Mouse (Mus musculus): ENCODE results near the gene Tesmin. TPM values are rescaled to one million over a fixed set of nuclear protein-coding genes. Genes with fewer than 3 reads are reported as not detected.

The Tesmin gene
- polyA plus RNA-seq (2014; fragmentation: Nextera tagmentation; extraction: Ambion mirVana): 0.36 and 0.38 TPM in 2 replicates

- Histone ChIP-seq H3K9me3 (ENCODE audit: control insufficient read depth, low read length) (no peaks in the 10 kb centered on the region), H3K9ac (ENCODE audit: low read depth, low read length) (peak within 1 kb of the TSS; percentile 54), H3K27me3 (ENCODE audit: control insufficient read depth, insufficient read depth, low read length) (no peaks in the 10 kb centered on the region), H3K27ac (ENCODE audit: low read depth, low read length) (no peak within 1 kb of the TSS), H3K4me3 (ENCODE audit: low read depth, low read length) (peak within 1 kb of the TSS; percentile 34), H3K4me2 (replicated peaks; ENCODE audit: low read depth, low read length) (peak within 1 kb of the TSS; percentile 72), H3K36me3 (ENCODE audit: control insufficient read depth, insufficient read depth, low read length) (no peaks in the 10 kb centered on the region), H3K4me1 (replicated peaks; ENCODE audit: control insufficient read depth, insufficient read depth, low read length) (no peaks in the 10 kb centered on the region)
- DNase-seq (ENCODE audit: low spot score) (peak; percentile 87), ATAC-seq (ENCODE audit: low FRiP score) (peak; percentile 82)
- WGBS: 2% methylated on average over 32 of the region's 33 CpGs
Measured at GRCm38 (mm10) chr19:3388629-3389057, at the start of gene Tesmin. Tesmin (plus strand) TSS chr19:3388857.

DNA sequence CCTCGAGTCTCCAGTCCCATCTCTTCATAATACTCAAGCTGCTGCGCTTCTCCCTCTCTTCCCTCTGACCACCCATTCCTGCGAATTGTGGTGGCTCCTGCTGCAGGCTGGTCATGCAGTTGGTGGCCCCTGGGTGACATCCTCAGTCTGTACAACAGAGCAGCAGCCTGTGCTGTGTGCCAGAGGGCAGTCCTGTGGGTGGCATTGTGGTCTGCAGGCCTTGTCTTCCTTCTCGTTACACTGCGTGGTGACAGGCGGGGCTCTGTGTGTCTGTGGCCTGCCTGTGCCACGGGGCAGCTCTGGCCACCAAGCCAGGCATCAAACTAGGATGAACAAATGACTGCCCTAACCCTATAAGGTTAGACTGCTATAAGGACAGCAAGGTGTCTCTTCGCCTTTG, 49.5 kb upstream of the Tesmin start:
- H3K4me3 ChIP-seq (ENCODE audit: low read depth, low read length): no peak overlapping the region
- H3K9ac ChIP-seq (ENCODE audit: low read depth, low read length): no peak overlapping the region
- H3K27ac ChIP-seq (ENCODE audit: low read depth, low read length): no peak overlapping the region
- no peaks in the 10 kb centered on the region for H3K27me3 ChIP-seq (ENCODE audit: control insufficient read depth, insufficient read depth, low read length)
- no peaks in the 10 kb centered on the region for H3K9me3 ChIP-seq (ENCODE audit: control insufficient read depth, low read length)
- H3K4me1 ChIP-seq (replicated peaks; ENCODE audit: control insufficient read depth, insufficient read depth, low read length): no peaks in the 10 kb centered on the region; the same call in 1 of the 2 replicates
- no peak overlapping the region for H3K4me2 ChIP-seq (replicated peaks; ENCODE audit: low read depth, low read length)
- 86% methylated on average over 8 of the region's 8 CpGs for WGBS
- no peak for DNase-seq (ENCODE audit: low spot score)
- H3K36me3 ChIP-seq (ENCODE audit: control insufficient read depth, insufficient read depth, low read length): no peaks in the 10 kb centered on the region
- ATAC-seq (ENCODE audit: low FRiP score): no peak

DNA sequence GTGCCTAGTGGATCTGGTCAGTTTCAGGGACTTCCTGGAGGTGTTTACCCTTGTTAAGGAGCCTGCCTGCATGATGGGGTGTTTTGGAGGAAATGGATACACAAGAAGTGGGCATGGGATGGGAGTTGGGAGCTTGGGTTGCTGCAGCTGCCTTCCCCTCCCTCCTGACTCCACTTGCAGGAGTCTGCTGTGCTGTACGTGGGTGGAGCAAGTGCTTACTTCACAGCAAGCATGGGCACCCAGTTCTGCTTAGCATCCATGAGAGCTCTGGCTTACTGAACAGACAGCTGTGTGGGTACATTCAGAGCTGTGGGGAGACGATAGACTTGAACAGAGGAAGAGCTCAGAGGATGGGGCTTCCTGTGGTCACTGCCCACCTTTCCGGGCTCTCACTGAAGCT, 47.6 kb upstream of the Tesmin start:
- ATAC-seq (ENCODE audit: low FRiP score): no peak
- Histone ChIP-seq H3K9ac (ENCODE audit: low read depth, low read length) (no peak overlapping the region), H3K9me3 (ENCODE audit: control insufficient read depth, low read length) (no peaks in the 10 kb centered on the region), H3K27ac (ENCODE audit: low read depth, low read length) (no peak overlapping the region), H3K36me3 (ENCODE audit: control insufficient read depth, insufficient read depth, low read length) (no peaks in the 10 kb centered on the region), H3K4me2 (replicated peaks; ENCODE audit: low read depth, low read length) (no peak overlapping the region), H3K4me3 (ENCODE audit: low read depth, low read length) (no peak overlapping the region), H3K27me3 (ENCODE audit: control insufficient read depth, insufficient read depth, low read length) (no peaks in the 10 kb centered on the region), H3K4me1 (replicated peaks; ENCODE audit: control insufficient read depth, insufficient read depth, low read length) (no peaks in the 10 kb centered on the region)
- 72% methylated on average over 3 of the region's 3 CpGs for WGBS
- no peak for DNase-seq (ENCODE audit: low spot score)

GRCm38 (mm10) chr19:3343929-3344328, 44.7 kb upstream of the Tesmin start:
- Histone ChIP-seq H3K27me3 (ENCODE audit: control insufficient read depth, insufficient read depth, low read length) (no peaks in the 10 kb centered on the region), H3K4me2 (replicated peaks; ENCODE audit: low read depth, low read length) (no peak overlapping the region), H3K4me3 (ENCODE audit: low read depth, low read length) (no peak overlapping the region), H3K4me1 (replicated peaks; ENCODE audit: control insufficient read depth, insufficient read depth, low read length) (no peaks in the 10 kb centered on the region), H3K27ac (ENCODE audit: low read depth, low read length) (no peak overlapping the region), H3K9me3 (ENCODE audit: control insufficient read depth, low read length) (no peaks in the 10 kb centered on the region), H3K36me3 (ENCODE audit: control insufficient read depth, insufficient read depth, low read length) (no peaks in the 10 kb centered on the region), H3K9ac (ENCODE audit: low read depth, low read length) (no peak overlapping the region)
- 81% methylated on average over 3 of the region's 3 CpGs for WGBS
- no peak for DNase-seq (ENCODE audit: low spot score)
- ATAC-seq (ENCODE audit: low FRiP score): no peak

DNA sequence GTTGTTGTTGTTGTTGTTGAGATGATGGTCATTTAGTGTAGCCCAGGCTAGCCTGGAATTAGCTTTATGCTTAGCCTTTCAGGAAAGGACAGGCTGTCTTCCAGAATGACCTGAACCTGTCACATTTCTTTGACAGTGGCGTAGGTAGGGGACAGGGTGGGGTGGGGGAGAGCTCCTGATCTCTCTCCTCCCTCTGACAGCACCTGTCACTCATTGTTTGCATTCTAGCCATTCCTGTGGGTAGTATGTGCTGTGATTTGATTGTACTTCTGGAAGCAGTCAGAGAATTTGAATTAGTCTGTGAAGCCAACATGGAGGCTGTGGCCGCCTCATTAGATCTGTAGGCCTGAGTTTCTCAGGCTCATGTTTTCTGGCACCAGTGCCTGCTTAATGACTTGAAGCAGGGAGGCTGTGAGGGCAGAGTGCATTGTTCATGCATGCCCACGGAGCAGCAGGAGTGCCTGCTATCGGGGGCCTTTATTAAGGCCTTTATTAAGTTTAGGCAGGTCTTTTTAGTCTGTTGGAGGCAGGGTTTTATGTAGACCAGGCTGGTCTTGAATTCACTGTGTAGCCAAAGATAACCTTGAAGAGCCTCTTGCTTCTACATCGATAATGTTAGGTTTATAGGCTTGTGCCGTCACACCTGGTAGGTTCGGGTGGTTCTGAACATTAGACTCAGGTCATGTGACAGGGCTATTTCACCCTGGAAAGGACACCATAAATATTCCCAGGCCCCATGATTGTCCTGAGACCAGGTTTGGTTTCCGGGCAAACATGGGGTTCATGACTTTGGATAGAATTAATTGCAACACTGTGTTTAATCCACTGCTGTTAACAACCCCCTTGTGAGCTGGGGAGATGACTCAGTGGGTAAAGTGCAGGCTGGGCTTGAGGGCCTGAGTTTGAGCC, 43.8 kb upstream of the Tesmin start:
- no peak for ATAC-seq (ENCODE audit: low FRiP score)
- Histone ChIP-seq H3K4me1 (replicated peaks; ENCODE audit: control insufficient read depth, insufficient read depth, low read length) (no peaks in the 10 kb centered on the region), H3K4me2 (replicated peaks; ENCODE audit: low read depth, low read length) (no peak overlapping the region), H3K36me3 (ENCODE audit: control insufficient read depth, insufficient read depth, low read length) (no peaks in the 10 kb centered on the region), H3K4me3 (ENCODE audit: low read depth, low read length) (no peak overlapping the region), H3K9ac (ENCODE audit: low read depth, low read length) (no peak overlapping the region), H3K27ac (ENCODE audit: low read depth, low read length) (no peak overlapping the region), H3K27me3 (ENCODE audit: control insufficient read depth, insufficient read depth, low read length) (no peaks in the 10 kb centered on the region), H3K9me3 (ENCODE audit: control insufficient read depth, low read length) (no peaks in the 10 kb centered on the region)
- 83% methylated on average over 8 of the region's 8 CpGs for WGBS
- no peak for DNase-seq (ENCODE audit: low spot score)

GRCm38 (mm10) chr19:3347784-3348183, 40.9 kb upstream of the Tesmin start:
- no peak for DNase-seq (ENCODE audit: low spot score)
- H3K4me3 ChIP-seq (ENCODE audit: low read depth, low read length): no peak overlapping the region
- WGBS: 90% methylated on average over 1 of the region's 1 CpGs
- ATAC-seq (ENCODE audit: low FRiP score): no peak
- no peaks in the 10 kb centered on the region for H3K27me3 ChIP-seq (ENCODE audit: control insufficient read depth, insufficient read depth, low read length)
- no peak overlapping the region for H3K27ac ChIP-seq (ENCODE audit: low read depth, low read length)
- no peaks in the 10 kb centered on the region for H3K4me1 ChIP-seq (replicated peaks; ENCODE audit: control insufficient read depth, insufficient read depth, low read length)
- no peak overlapping the region for H3K4me2 ChIP-seq (replicated peaks; ENCODE audit: low read depth, low read length)
- no peaks in the 10 kb centered on the region for H3K9me3 ChIP-seq (ENCODE audit: control insufficient read depth, low read length)
- no peak overlapping the region for H3K9ac ChIP-seq (ENCODE audit: low read depth, low read length)
- H3K36me3 ChIP-seq (ENCODE audit: control insufficient read depth, insufficient read depth, low read length): no peaks in the 10 kb centered on the region

DNA sequence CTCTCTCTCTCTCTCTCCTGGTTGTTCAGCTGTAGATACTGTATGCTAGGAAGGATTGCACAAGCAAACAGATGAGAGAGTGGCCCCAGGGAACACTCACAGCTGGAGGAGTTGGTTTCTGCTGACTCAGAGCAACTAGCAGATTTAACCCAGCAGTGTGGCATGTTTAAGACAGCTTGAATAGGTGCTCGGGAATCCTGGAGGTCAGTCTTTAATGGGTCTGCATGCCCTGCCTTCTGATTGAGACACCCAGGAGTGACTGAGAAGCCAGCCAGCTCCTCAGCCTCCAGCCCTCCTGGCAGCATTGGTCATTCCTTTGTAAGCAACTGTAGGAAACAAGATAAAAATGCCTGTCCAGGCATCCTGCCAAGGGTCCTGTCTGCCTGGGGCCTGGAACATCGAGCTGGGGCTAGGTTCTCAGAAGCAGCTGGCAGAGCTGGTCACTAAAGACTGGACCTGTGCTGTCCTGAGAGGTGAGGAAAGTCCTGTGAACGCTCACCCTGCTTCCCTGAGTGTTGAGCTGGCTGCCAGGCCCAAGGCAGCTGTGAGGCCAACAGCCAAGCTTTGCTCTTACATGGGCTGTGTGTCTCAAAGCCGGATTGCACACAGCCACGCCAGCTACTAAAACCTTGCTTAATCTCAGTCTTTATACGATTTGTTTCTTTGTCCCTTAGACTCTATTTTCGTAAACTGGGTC, 35.1 kb upstream of the Tesmin start:
- WGBS: 74% methylated on average over 7 of the region's 7 CpGs
- H3K4me3 ChIP-seq (ENCODE audit: low read depth, low read length): no peak overlapping the region
- H3K36me3 ChIP-seq (ENCODE audit: control insufficient read depth, insufficient read depth, low read length): 0 out of 2 replicates have a peak, but pooled peaks cover under 1% of the 10 kb centered on the region
- H3K4me1 ChIP-seq (replicated peaks; ENCODE audit: control insufficient read depth, insufficient read depth, low read length): no peaks in the 10 kb centered on the region
- no peak overlapping the region for H3K9ac ChIP-seq (ENCODE audit: low read depth, low read length)
- H3K9me3 ChIP-seq (ENCODE audit: control insufficient read depth, low read length): no peaks in the 10 kb centered on the region
- no peaks in the 10 kb centered on the region for H3K27me3 ChIP-seq (ENCODE audit: control insufficient read depth, insufficient read depth, low read length)
- ATAC-seq (ENCODE audit: low FRiP score): no peak
- no peak overlapping the region for H3K4me2 ChIP-seq (replicated peaks; ENCODE audit: low read depth, low read length)
- no peak overlapping the region for H3K27ac ChIP-seq (ENCODE audit: low read depth, low read length)
- DNase-seq (ENCODE audit: low spot score): no peak

GRCm38 (mm10) chr19:3355096-3355495, 33.6 kb upstream of the Tesmin start:
- Histone ChIP-seq H3K9me3 (ENCODE audit: control insufficient read depth, low read length) (no peaks in the 10 kb centered on the region), H3K9ac (ENCODE audit: low read depth, low read length) (no peak overlapping the region), H3K36me3 (ENCODE audit: control insufficient read depth, insufficient read depth, low read length) (0 out of 2 replicates have a peak, but pooled peaks cover 2% of the 10 kb centered on the region), H3K4me2 (replicated peaks; ENCODE audit: low read depth, low read length) (no peak overlapping the region), H3K27ac (ENCODE audit: low read depth, low read length) (no peak overlapping the region), H3K4me3 (ENCODE audit: low read depth, low read length) (no peak overlapping the region), H3K27me3 (ENCODE audit: control insufficient read depth, insufficient read depth, low read length) (no peaks in the 10 kb centered on the region), H3K4me1 (replicated peaks; ENCODE audit: control insufficient read depth, insufficient read depth, low read length) (no peaks in the 10 kb centered on the region)
- 69% methylated on average over 5 of the region's 5 CpGs for WGBS
- ATAC-seq (ENCODE audit: low FRiP score): no peak
- peak; percentile 24 for DNase-seq (ENCODE audit: low spot score)

Data from hindbrain, embryonic 11.5 days (tissue).